Mouse (Mus musculus) WW6 (cell line): ENCODE measurements around the gene Pik3ap1.
A peak's percentile ranks its signal among the peaks of the same experiment; 100 is the strongest.

Source experiments
- DNase-seq: peaks from one replicate; pipeline ENCODE4 v3.0.0-alpha.2; 2013; ENCODE audit warnings: low read depth, low spot score

The Pik3ap1 gene

DNA sequence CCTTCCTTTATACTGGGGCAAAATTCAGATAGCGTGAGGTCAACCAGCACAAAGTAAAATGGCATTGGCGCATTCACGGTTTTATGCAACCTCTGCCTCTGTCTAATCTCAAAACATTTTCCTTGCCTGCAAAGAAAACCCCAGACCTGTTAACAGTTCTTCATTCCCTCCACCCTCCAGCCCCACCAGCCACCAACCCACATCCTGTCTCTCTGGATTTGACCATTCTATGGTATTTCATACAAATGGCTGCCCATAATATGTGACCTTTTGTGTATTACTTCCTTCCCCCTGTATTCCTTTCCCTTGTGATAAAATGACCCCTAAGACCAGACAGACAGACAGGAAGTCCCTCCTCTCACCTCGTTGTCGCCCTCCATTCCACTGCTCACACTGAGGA, 102.2 kb downstream of the Pik3ap1 start:
- DNase-seq: no peak

DNA sequence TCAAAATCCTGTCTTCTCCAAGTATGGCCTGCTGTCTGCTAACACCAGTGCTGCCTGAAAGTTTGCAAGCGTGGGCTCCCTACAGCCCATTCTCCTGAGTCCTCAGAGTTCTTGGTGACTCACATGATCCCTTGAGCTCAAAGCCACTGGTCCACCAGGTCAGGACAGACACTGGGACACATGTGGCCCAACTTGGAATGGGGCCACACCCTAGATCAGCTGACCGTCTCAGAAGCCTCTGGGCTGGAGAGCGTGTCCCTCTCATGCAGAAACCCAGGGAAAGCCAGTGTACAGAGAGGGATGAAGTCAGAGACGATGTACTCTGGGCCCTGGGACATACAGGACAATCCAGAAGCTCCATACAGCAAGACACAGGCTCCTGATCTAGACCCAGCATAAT, 102.7 kb downstream of the Pik3ap1 start:
- DNase-seq: no peak

DNA sequence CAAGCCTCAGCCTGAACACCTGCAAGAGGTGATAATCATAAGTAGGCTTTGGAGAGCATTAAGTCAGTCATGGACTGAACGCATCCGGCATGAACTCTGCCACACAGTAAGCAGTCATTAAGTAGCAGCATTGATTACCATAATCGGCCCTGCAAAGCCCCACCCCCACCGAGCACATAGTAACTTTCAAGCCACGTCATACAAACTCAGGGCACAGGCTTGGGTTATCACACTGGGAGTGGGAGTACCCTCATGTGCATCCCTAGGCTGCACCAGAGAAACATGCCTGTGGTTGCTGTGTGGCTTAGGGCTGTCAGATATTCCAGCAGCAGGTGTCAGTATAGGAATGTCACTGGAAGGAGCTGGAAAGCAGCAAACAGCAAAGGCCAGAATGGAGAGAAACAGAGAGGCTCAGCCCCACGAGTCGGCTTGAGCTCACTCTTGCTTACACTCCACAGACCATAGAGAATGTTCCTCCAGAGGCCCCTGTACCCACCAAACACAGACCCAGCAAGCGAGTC, 105.1 kb downstream of the Pik3ap1 start:
- no peak for DNase-seq

DNA sequence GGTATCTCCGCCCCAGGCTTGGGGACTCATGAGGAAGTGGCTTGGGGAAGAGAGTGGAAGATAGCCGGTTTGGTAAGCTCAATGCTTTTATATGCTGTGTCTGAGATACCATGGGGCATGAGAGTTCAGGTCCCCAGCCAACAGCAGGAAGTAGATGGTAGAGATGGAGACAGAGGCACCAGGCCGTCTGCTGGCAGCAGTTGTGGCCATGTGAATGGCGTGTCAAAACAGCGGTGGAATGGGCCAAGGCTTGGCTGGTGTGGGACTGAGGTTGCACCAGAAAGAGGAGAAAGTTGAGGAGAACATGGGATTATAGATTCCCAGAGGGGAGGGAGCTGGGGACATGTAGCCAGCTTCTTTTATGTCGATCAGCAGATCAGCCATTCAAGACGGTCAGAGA, 106.3 kb downstream of the Pik3ap1 start:
- DNase-seq: no peak

DNA sequence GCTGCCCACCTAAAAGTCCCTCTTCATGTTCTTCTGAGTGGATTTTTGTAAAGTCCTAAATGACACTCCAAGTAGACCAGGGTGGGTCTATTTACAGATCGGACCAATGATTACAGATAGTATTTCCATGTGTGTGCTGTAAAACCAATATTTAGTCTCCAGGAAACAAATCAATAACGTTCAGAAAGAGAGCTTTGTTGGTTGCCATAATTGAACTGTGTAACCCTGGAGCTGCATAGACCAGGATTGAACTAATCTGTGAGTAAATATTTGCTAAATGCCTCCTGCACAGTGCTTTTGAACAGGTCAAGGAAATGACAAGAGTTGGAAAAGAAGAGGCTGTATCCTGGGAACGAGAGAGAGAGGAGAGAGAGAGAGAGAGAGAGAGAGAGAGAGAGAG, 109.3 kb downstream of the Pik3ap1 start:
- no peak for DNase-seq

DNA sequence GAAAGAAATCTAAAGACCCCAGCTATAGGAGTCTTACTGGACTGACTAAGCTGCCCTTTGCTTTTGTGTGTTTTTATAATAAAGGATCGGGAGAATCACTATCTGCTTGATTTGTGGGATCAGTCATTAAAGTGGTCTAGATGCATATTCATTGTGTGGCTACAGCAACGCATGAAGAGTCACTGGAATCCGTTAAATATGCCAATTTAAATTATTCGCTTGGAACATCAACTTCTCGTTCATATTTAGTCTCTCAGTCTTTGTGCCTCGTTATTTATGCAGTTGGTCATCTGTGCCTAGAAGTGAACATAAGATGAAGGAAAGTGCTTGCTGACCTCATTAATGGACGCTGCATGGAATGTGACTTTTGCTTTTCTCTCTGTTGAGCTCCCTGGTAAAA, 114.0 kb downstream of the Pik3ap1 start:
- DNase-seq: no peak

DNA sequence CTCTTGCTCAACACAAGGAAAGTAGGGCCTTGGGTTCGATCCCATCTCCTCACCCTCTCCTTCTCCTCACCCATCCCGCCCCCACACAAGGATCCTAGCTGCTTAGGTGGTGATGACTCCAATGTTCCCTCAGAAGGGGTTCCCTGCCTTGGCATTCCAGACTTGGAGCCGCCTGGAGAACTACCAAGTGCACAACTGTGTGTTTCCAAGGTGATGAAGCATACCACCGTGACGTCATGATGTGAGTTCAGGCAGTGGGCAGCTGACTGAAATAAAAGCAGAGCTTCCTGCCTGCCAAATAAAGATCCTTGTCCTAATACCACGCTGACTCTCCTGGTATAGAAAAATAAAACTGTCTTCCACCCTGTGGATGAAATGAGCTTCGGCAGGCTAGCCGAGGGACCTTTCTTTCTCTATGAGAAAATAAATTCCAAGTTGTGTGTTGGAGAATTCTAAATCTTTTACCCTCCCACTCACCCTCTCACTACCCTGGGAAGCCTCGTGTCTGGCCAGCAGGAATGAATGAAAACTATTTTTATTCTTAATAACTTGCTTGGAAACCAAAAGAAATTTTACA, 114.7 kb downstream of the Pik3ap1 start:
- DNase-seq: no peak

DNA sequence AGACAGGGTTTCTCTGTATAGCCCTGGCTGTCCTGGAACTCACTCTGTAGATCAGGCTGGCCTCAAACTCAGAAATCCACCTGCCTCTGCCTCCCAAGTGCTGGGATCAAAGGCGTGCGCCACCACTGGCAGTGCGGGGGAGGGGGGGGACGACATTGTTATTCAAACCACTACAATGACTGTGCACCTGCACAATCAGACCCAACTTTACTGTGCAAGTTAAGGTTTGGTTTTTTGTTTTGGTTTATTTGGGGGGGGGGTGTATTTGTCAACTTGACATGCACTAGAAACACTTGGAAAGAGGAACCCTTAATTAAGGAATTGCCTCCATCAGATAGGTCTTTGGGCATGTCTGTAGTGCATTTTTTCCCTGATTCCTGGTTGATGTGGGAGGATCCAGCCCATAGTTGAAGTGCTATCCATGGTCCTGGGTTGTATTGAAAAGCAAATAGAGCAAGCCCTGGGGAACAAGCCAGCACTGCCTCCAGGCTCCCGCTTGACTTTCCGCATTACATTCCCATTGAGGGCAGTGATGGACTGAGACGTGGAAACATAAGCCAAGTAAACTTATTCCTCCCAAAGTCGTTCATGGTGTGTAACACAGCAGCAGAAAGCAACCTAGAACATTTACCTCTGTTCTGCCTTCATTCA, 118.5 kb downstream of the Pik3ap1 start:
- peak; percentile 36 for DNase-seq

DNA sequence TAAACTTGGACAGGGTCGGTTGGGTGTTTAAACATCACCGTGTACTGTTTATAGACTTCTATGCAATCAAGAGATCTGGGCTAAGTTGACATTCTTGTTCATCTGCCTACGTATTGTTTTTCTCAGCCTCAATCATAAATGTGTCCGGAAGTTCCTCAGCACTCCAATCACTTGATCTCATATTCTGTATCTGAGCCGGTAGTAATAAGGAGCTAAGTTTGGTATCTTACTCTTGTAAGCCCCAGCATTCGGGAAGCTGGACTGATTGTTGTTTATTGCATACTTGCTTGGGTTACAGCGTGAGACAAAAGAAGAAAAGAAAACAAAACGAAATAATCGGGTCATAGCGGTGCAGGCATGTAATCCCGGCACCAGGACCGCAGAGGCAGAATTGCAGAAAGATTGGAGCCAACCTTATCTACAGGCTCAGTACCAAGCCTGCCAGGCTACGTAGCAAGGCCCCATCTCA, 120.5 kb downstream of the Pik3ap1 start:
- no peak for DNase-seq

DNA sequence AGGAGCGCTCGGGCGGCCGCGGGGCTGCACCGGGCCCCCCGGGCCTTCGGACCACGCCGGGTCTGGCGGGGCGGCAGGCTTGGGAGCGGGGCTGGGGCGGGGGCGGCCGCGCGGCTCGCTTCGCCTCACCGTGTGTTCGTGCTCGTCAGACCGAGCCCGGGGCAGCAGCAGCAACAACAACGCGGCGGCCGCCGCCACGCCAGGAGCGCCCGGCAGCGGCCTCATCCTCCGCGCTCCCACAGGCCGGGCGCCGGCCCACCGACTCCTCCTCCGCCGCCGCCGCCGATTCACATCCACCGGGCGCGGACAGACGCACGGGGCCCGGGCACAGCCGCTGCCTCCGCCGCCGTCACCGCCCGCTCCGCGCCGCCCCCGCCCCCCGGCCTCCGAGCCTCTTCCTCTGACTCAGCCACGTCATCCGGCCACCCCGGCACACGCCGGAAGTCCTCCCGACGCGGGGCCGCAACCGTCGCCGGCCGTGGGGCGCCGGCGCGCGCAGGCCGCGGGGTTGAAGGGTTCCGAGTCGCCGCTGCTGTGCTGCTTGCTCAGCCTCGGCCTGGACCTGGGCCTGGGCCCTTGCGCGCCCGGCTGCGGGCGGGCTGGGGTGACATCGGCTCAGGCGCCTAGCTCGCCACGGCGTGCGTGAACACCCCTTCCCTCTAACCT, 121.1 kb downstream of the Pik3ap1 start, which contains the start of gene Tm9sf3:
Tm9sf3 (minus strand) TSS at position 368 of the 666 bp plus-strand sequence.
- peak; percentile 42 for DNase-seq

DNA sequence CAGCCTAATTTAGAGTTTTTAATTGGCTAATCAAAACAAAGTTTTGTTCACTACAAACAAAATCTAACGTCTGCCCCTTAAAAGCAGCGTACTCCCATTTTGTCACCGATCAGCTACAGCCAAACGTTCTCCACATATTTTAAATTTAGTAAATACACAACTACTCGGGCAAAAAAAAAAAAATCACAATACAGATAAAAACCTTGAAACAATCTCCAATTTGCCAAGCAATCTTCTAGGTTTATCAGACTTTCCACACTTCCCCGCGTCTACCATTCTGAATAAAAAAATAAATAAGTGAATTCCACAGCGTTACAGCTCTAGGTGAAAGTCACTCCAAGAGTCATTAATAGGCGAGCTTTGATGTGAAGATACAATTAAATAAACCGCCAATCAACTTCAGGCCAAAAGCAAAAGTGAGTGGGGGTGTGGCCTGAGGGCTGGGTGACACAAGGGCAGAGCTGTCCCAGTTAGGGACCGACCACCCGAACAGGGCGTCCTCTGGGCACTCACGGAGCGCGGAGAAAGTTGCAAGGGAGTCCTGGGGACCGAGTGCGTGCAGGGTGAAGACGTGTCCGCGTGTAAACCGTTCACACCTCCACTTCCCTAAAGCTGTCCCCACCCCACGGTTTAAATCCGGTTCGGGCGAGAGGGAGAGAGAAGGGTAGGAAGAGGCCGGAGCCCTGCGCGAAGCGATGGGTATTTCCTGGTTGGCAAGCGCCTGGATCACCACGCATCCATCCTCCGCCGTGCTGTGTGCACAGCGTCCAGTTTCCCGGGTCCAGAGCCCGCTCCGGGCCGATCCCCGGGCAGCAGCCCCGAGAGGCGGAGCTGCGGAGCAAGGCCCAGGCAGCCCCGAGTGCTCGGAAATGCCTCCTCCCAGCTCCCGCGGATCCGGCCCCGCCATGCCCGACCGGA, 121.9 kb downstream of the Pik3ap1 start:
- DNase-seq: peak; percentile 14

DNA sequence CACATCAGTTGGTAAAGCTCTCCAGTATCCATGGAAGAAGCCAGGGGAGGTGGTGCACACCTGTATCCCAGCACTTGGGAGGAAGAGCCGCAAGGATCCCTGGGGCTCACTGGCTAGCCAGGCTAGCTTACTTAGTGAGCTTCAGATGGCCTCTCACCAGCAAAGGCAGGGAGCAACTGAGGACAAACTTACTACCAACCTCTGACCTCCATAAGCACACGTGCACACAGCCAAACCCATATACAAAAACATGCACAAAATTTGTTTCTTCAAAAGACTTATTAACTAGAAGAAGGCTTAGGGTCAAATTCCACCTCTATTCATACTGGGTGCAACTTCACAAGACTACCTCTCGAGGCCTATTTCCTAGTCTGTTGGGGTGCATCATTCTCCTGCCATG, 124.2 kb downstream of the Pik3ap1 start:
- DNase-seq: no peak

DNA sequence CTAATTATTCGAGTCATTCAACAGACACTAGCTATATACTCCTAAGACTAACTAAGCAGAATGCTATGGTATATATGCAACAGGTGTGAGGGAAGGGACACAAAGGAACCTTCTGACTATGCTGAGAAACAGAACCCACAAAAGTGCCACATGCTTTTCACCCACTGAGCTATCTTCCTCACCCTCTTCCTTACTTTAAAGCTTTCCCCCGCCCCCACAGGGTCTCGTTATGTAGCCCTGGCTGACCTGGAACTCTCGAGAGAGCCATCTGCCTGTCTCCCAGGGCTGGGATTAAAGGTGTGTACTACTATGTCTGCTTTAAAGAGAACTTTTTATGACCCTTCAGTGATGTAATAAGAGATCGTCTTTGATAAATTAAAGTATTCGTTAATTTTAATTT, 125.6 kb downstream of the Pik3ap1 start:
- DNase-seq: no peak

DNA sequence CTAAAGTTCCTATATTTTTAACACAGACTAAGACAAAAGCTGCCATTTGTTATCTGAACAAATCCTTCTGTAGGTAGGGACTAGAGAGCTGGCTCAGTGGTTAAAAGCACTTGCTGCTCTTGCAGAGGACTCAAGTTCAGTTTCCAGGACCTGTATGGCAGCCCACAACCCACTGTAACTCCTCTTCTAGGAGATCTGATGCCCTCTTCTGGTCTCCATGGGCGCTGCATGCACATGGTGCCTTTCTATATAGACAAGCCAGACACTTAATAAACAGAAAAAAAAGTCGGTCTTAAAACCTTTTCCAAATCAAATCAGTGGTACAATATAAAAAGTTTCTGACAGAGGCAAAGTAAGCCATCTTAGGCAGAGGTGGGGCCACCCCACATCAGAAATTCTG, 126.2 kb downstream of the Pik3ap1 start:
- peak; percentile 20 for DNase-seq

DNA sequence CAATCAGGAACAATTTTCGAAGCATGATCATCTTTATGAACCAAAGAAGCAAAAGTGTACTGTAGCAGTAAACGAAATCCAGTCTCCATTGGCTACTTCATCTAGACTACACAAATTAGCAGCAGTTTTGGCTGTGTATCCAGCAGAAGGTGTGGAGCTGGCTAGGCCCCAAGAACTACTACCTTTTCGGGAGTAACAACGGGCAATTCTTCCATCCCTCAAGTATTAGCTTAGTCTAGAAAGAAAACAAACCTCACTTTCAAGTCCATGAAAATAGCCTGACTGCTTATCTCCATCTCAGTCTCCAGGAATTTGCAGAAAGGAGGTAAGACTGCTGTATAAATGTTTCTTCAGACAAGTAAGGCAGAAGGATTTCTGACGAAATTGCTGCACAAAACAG, 130.3 kb downstream of the Pik3ap1 start:
- DNase-seq: no peak

DNA sequence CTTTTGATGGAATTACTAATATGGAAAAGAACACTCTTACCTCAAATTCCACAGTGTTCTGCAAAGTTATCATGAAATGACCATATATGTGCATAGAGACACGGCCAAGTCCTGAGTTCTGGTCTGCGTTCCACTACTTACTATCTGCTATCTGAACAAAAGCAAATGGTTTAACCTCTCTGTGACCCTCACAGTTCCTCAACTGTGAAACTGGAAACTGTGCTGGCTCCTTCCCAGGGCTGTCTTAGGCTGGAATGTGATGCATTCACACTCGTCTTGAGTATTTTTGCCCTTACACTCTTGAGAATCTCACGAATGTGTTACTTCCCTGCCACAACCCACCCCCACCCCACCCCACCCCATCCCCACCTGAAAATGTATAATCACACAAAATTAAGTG, 135.9 kb downstream of the Pik3ap1 start:
- no peak for DNase-seq

DNA sequence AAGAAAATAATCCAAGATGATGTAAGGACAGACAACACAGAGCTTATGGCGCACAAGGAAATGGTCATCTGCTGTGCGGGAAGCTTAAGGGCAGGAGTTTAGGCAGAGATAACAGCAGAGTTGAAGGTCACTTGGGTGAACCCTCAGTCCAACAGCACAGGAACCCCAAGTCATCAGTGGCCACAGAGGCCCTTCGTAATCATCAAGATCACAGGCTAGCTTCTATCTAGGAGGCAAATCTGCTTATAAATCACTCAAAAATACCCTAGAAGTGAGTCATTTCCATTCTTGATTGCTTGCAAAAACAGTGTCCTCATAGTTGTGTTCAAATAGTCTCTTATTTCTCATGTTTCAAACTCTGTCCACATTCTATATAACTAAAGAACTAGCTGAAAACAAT, 136.6 kb downstream of the Pik3ap1 start:
- DNase-seq: no peak

DNA sequence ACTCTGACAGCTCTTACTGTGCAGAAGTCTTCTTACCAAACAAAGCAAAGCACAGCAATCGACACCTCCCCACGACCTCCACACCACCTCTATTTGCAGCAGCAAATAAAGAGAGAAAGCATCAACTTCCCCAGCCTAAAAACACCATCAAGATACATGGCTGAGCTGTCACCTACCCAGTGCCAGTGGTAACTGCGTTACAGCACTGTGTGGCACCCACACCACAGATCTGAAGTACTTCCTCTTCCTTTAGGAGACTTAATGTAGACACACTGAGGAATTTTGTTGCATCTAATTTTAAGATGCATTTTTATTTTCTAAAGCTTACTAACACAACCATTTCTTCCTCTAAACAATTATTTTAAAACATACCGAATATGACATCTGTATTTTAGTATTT, 138.6 kb downstream of the Pik3ap1 start:
- DNase-seq: no peak

DNA sequence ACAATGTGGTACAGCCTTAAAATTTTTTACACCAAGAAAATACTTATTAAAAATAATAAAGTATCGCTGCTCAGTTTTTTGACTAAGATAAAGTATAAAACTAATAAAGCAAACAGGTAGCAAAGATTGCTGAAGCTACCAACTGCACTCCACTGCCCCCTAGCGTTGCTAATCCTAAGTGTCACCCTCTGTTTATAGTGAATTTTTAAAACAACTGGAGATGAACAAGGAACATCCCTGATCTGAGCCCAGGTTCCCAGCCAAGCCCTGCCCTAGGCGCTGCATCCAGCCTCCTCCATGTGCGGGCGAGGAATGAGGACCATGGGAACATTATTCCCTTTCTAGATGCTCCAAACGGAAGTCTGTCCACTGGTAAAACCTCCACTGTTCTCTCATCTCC, 140.3 kb downstream of the Pik3ap1 start:
- no peak for DNase-seq

DNA sequence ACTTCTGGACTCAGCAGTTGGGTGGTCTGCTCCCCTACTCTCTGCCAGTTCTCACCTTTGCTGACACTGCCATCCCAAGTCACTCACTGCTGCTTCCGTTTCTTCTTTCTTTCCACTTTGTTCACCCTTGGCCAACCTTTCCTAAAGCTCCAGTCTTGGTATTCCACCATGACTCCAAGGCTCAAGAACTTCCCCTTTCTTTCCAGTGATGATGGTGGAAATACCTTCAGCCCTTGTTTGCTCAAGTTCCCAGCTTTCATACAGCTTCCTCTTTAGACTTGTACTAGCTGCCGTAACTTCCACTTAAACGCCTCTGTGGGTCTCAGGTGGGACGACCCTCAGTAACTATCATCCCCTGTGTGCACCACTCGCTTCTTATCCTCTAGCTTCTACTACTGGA, 142.9 kb downstream of the Pik3ap1 start:
- no peak for DNase-seq

DNA sequence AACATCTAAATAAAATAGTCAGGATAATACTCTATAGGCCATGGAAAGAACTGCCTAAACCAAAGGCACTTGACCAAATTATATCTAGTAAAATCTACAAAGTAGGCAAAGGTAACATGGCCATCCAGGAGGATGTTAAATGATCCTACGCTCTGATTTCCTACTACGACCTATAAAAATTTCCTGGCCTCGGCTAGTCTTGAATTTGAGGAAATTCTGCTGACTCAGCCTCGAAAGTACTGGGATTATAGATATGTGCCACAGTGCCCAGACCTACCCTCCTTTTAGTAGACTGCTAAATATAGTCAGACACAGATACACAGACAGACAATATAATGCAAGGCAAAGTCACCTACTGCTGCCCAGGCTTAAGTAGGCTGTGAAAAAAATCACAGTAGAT, 151.2 kb downstream of the Pik3ap1 start:
- DNase-seq: no peak
